Mouse (Mus musculus): ENCODE results near the gene Olfr789.

GRCm38 (mm10) chr10:129490101-129490500, 5.5 kb downstream of the Olfr789 start:
- TF ChIP-seq CEBPB (IDR thresholded peaks at IDR 0.05; ENCODE audit: low read depth) (no peak), USF1 (IDR thresholded peaks at IDR 0.05; ENCODE audit: low read depth) (no peak), CTCF (IDR thresholded peaks at IDR 0.05; ENCODE audit: control insufficient read depth, insufficient read depth, insufficient read length) (no peak), MAX (IDR thresholded peaks at IDR 0.05) (no peak)

Measured in C2C12 (cell line).